Mouse (Mus musculus): ENCODE results near the gene Isoc2b. TPM values are rescaled to one million over a fixed set of nuclear protein-coding genes. Genes with fewer than 3 reads are reported as not detected.

Gene Isoc2b
- total and polyA plus RNA-seq, 2 experiments from 2014 or later: 4.5 to 20.0 TPM

DNA sequence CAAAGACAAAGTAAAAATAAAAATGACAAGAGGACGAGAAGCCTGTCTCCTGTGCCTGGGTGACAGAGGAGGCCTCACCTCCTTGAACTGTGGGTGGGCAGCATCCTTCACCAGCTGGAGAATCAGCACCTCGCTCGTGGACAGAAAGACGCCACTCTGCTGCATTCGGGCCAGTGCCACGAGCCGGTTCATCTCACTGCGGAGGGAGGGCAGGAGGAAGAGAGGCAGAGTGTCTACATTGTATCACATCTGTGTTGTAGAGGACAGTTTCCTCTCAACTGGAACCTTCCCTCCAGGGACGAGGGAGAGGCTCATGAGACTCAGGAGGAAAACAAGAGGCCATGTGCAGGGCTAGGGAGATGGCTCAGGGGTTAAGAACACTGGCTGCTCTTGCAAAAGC is 20.7 kb downstream of the Isoc2b start:
- TF ChIP-seq CTCF (IDR thresholded peaks at IDR 0.05; ENCODE audit: low read depth) (no peak), EP300 (IDR thresholded peaks at IDR 0.05; ENCODE audit: low read depth) (no peak)
- Histone ChIP-seq H3K36me3 (replicated peaks; ENCODE audit: control insufficient read depth, insufficient read depth, low read length) (no peaks in the 10 kb centered on the region), H3K27ac (ENCODE audit: low read depth) (no peak overlapping the region), H3K9ac (replicated peaks; ENCODE audit: low read depth, low read length) (no peak overlapping the region), H3K4me1 (ENCODE audit: control insufficient read depth, insufficient read depth) (no peaks in the 10 kb centered on the region), H3K9me3 (replicated peaks; ENCODE audit: control insufficient read depth, low read length) (no peaks in the 10 kb centered on the region), H3K4me3 (ENCODE audit: low read depth, low read length) (no peak overlapping the region), H3K27me3 (ENCODE audit: control insufficient read depth, insufficient read depth, low read length) (peaks cover 19% of the 10 kb centered on the region), H3K4me2 (ENCODE audit: low read depth, low read length) (no peak overlapping the region)
- no peak for DNase-seq (ENCODE audit: low spot score)
- 34% methylated on average over 9 of the region's 9 CpGs for WGBS
- no peak for ATAC-seq (ENCODE audit: insufficient read depth, low read depth)

DNA sequence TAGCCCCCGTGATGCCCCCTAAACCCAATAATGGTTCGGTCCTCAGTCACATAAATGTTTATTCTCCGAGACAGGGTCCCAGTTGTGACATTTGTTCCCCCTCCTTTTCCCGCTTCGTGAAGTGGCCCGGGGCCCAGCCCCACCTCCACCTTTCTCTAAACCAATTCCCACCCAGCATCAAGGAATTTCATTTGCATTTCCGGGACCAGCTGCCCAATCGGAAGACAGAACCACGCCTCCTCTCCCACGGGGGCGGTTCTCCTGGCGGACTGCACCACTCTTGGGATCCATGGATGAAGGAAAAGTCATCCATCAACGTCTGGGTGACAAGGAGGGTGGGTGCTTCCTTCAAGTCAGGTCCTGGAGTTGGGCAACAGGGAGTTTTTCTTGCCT is 25.1 kb downstream of the Isoc2b start:
- 2% methylated on average over 13 of the region's 13 CpGs for WGBS
- DNase-seq (ENCODE audit: low spot score): peak; percentile 36

DNA sequence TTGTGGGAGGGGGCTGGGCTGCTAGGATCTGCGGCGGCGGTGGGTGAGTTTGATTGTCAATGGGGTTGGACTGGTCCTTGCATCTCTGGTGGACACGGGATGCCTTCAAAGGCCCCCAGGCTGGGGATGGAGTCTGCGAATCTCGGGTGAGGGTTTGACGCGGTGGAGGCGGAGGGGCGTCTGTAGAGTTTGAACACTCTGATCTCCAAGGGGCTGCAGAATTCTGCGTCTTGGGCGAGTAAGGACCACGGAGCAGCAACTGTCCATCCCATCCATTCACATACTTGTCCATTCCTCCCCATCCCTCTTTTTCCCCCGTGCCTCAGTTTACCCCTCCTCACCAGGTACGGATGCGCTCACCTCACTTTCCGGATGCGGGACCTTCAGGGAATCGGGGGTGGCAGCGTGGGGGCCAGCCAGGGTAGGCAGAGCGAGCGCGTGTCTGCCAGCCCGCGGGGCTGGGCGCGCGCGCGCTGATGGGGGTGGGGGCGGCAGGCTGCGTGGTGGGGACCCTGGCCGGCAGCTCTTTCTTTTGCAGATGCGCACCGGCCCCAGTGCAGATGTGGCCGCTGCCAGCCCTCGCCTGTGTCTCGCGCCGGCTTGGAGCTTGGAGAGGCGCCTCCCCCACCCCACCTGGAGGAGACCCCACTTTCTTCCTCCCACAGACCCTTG is 25.7 kb downstream of the Isoc2b start, which contains the start of gene Shisa7:
Shisa7 (minus strand) TSS at position 452 of the 672 bp plus-strand sequence.
- no peak for ATAC-seq (ENCODE audit: insufficient read depth, low read depth)
- H3K9ac ChIP-seq (replicated peaks; ENCODE audit: low read depth, low read length): no peak within 1 kb of the TSS

More for the DNA sequence above, 25.1 kb downstream of the Isoc2b start:
- H3K27me3 ChIP-seq (ENCODE audit: control insufficient read depth, insufficient read depth, low read length): peaks cover 54% of the 10 kb centered on the region
- ATAC-seq (ENCODE audit: insufficient read depth, low read depth): no peak
- peak overlapping the region; percentile 46 for H3K4me2 ChIP-seq (ENCODE audit: low read depth, low read length)
- H3K9ac ChIP-seq (replicated peaks; ENCODE audit: low read depth, low read length): no peak overlapping the region
- H3K4me3 ChIP-seq (ENCODE audit: low read depth, low read length): peak overlapping the region; percentile 34
- no peaks in the 10 kb centered on the region for H3K9me3 ChIP-seq (replicated peaks; ENCODE audit: control insufficient read depth, low read length)
- H3K36me3 ChIP-seq (replicated peaks; ENCODE audit: control insufficient read depth, insufficient read depth, low read length): no peaks in the 10 kb centered on the region
- H3K4me1 ChIP-seq (ENCODE audit: control insufficient read depth, insufficient read depth): no peaks in the 10 kb centered on the region
- H3K27ac ChIP-seq (ENCODE audit: low read depth): no peak overlapping the region
- TF ChIP-seq CTCF (IDR thresholded peaks at IDR 0.05; ENCODE audit: low read depth) (no peak), EP300 (IDR thresholded peaks at IDR 0.05; ENCODE audit: low read depth) (no peak)

DNA sequence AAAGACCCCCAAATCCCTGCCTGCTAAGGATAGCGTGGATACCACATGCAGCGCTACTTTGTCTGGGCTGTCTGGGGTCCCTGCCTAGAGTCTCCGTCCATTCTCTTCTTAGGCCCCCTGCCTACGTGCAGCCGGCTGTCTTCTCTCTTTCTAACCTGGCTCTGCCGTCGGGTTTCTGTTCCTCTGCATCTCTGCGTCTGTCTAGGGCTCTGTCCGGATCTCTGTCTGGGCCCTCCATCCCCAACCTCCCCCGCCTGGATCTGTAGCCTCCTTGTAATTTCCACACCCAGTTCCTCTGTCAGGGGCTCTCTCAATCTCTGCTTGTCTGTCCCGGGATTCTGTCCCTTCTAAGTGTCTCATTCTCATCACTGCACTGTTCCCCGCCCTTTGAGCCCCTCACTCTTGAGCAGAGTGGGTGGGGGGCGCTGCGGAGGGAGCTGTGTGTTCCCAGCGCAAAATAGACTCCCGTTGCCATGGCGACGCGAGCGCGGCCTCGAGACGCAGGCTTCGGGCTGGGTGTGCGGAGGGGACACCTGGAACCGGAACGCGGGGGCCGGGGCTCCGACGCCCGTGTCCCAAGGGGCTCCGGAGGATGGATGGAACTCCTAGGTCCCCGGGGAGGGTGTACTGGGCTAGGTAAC is 26.3 kb downstream of the Isoc2b start:
- Histone ChIP-seq H3K9me3 (replicated peaks; ENCODE audit: control insufficient read depth, low read length) (no peaks in the 10 kb centered on the region), H3K27me3 (ENCODE audit: control insufficient read depth, insufficient read depth, low read length) (peaks cover 63% of the 10 kb centered on the region), H3K36me3 (replicated peaks; ENCODE audit: control insufficient read depth, insufficient read depth, low read length) (no peaks in the 10 kb centered on the region), H3K4me3 (ENCODE audit: low read depth, low read length) (peak overlapping the region; percentile 34), H3K4me1 (ENCODE audit: control insufficient read depth, insufficient read depth) (no peaks in the 10 kb centered on the region), H3K4me2 (ENCODE audit: low read depth, low read length) (no peak overlapping the region), H3K9ac (replicated peaks; ENCODE audit: low read depth, low read length) (no peak overlapping the region), H3K27ac (ENCODE audit: low read depth) (no peak overlapping the region)
- ATAC-seq (ENCODE audit: insufficient read depth, low read depth) (no peak), DNase-seq (ENCODE audit: low spot score) (no peak)
- TF ChIP-seq CTCF (IDR thresholded peaks at IDR 0.05; ENCODE audit: low read depth): no peak
- no peak for TF ChIP-seq EP300 (IDR thresholded peaks at IDR 0.05; ENCODE audit: low read depth)
- WGBS: 1% methylated on average over 34 of the region's 34 CpGs

More for the DNA sequence above, 25.7 kb downstream of the Isoc2b start, which contains the start of gene Shisa7:
- H3K4me3 ChIP-seq (ENCODE audit: low read depth, low read length): peak within 1 kb of the TSS; percentile 34
- WGBS: 2% methylated on average over 38 of the region's 41 CpGs
- no peaks in the 10 kb centered on the region for H3K4me1 ChIP-seq (ENCODE audit: control insufficient read depth, insufficient read depth)
- H3K27me3 ChIP-seq (ENCODE audit: control insufficient read depth, insufficient read depth, low read length): peaks cover 57% of the 10 kb centered on the region
- DNase-seq (ENCODE audit: low spot score): no peak
- TF ChIP-seq CTCF (IDR thresholded peaks at IDR 0.05; ENCODE audit: low read depth) (no peak), EP300 (IDR thresholded peaks at IDR 0.05; ENCODE audit: low read depth) (no peak)
- H3K4me2 ChIP-seq (ENCODE audit: low read depth, low read length): peak within 1 kb of the TSS; percentile 46
- H3K27ac ChIP-seq (ENCODE audit: low read depth): no peak within 1 kb of the TSS
- no peaks in the 10 kb centered on the region for H3K36me3 ChIP-seq (replicated peaks; ENCODE audit: control insufficient read depth, insufficient read depth, low read length)
- no peaks in the 10 kb centered on the region for H3K9me3 ChIP-seq (replicated peaks; ENCODE audit: control insufficient read depth, low read length)

DNA sequence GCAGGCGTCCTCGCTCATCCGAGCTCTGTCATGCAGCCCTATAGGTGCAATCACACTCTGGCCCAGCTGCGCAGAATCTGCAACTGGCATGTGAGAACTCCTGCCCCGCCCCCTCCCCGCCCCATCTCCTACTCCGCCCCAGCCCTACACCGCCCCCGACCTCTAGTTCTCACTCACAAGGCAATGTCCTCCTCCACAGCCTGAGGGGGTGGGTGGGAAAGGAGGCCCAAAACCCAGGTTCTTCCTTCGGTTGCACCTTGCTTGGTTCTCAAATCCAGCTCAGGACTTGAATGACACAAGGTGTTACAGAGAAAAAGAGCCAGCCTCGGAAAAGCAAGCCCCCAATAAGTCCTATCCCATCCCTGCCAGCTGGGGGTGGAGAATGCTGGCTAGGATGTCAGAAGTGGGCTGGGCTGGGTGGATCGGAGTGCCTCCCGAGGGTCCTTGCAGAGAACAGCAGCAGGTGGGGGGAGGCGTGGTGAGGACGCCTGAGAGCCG is 27.4 kb downstream of the Isoc2b start:
- no peak overlapping the region for H3K27ac ChIP-seq (ENCODE audit: low read depth)
- 0 out of 2 replicates have a peak overlapping the region, but pooled peaks have one; percentile 15 for H3K4me3 ChIP-seq (ENCODE audit: low read depth, low read length)
- H3K27me3 ChIP-seq (ENCODE audit: control insufficient read depth, insufficient read depth, low read length): peaks cover 68% of the 10 kb centered on the region
- DNase-seq (ENCODE audit: low spot score) (no peak), ATAC-seq (ENCODE audit: insufficient read depth, low read depth) (no peak)
- no peaks in the 10 kb centered on the region for H3K4me1 ChIP-seq (ENCODE audit: control insufficient read depth, insufficient read depth)
- no peak for TF ChIP-seq EP300 (IDR thresholded peaks at IDR 0.05; ENCODE audit: low read depth)
- peak overlapping the region; percentile 24; the same call in 1 of the 2 replicates for H3K4me2 ChIP-seq (ENCODE audit: low read depth, low read length)
- no peaks in the 10 kb centered on the region for H3K36me3 ChIP-seq (replicated peaks; ENCODE audit: control insufficient read depth, insufficient read depth, low read length)
- no peaks in the 10 kb centered on the region for H3K9me3 ChIP-seq (replicated peaks; ENCODE audit: control insufficient read depth, low read length)
- under 1% methylated on average over 16 of the region's 16 CpGs for WGBS
- no peak overlapping the region for H3K9ac ChIP-seq (replicated peaks; ENCODE audit: low read depth, low read length)
